Mouse (Mus musculus) limb, embryonic 11.5 days (tissue): ENCODE data around the gene Podnl1. TPM values are rescaled to one million over a fixed set of nuclear protein-coding genes. Genes with fewer than 3 reads are reported as not detected.

Experiments
- ATAC-seq: fragments of 200-750 bp; cut with Nextera tagmentation; 2 replicates; pipeline ENCODE4 v1.8.0; 2017; ENCODE audit warnings: low read depth; ENCODE audit not compliant: insufficient number of reproducible peaks, low FRiP score, low TSS enrichment
- DNase-seq: peaks from one replicate; pipeline ENCODE4 v3.0.0-alpha.2; 2015; ENCODE audit warnings: low spot score
- H3K27ac ChIP-seq: fragments of 300-500 bp; sonication (generic); replicated peaks from 2 replicates; pipeline ENCODE4 v1.5.1; 2014; ENCODE audit warnings: low read depth, mild to moderate bottlenecking, low read length
- H3K27me3 ChIP-seq: fragments of 300-500 bp; sonication (generic); 2 replicates; pipeline ENCODE4 v1.6.1; 2014; ENCODE audit warnings: mild to moderate bottlenecking, low read length, mixed read lengths; ENCODE audit not compliant: control insufficient read depth, insufficient read depth
- H3K36me3 ChIP-seq: fragments of 300-500 bp; sonication (generic); 2 replicates; pipeline ENCODE4 v1.6.1; 2014; ENCODE audit warnings: mild to moderate bottlenecking, low read length, moderate library complexity, mixed read lengths; ENCODE audit not compliant: control insufficient read depth, insufficient read depth
- H3K4me1 ChIP-seq: fragments of 300-500 bp; sonication (generic); 2 replicates; pipeline ENCODE4 v1.6.1; 2014; ENCODE audit warnings: low read length, mixed read lengths; ENCODE audit not compliant: control insufficient read depth, insufficient read depth
- H3K4me2 ChIP-seq: fragments of 300-500 bp; sonication (generic); 2 replicates; pipeline ENCODE4 v1.6.1; 2014; ENCODE audit warnings: low read depth, mild to moderate bottlenecking, moderate library complexity; ENCODE audit not compliant: severe bottlenecking
- H3K4me3 ChIP-seq: fragments of 300-500 bp; sonication (generic); 2 replicates; pipeline ENCODE4 v1.5.1; 2014; ENCODE audit warnings: low read depth, low read length
- H3K9ac ChIP-seq: fragments of 300-500 bp; sonication (generic); 2 replicates; pipeline ENCODE4 v1.6.1; 2014; ENCODE audit warnings: mild to moderate bottlenecking, low read length
- H3K9me3 ChIP-seq: fragments of 300-500 bp; sonication (generic); 2 replicates; pipeline ENCODE4 v1.6.1; 2016; ENCODE audit warnings: low read length; ENCODE audit not compliant: control insufficient read depth
- WGBS: fragments of 180-500 bp; shearing (Covaris S2); extraction: QIAGEN DNeasy Blood & Tissue Kit; methylation state at CpG from one replicate; pipeline ENCODE4 v1.1.7; 2014; 5-methylcytosine and 5-hydroxymethylcytosine counted together
- polyA plus RNA-seq: library from polyadenylated mRNA; unstranded; fragments of >200 nt; fragmentation: Nextera tagmentation; extraction: Ambion mirVana; gene quantifications from 2 replicates; pipeline ENCODE4 v1.2.1, GENCODE M21; 2014

Gene Podnl1
- polyA plus RNA-seq, 1 experiment from 2014 or later = 0.17 TPM

DNA sequence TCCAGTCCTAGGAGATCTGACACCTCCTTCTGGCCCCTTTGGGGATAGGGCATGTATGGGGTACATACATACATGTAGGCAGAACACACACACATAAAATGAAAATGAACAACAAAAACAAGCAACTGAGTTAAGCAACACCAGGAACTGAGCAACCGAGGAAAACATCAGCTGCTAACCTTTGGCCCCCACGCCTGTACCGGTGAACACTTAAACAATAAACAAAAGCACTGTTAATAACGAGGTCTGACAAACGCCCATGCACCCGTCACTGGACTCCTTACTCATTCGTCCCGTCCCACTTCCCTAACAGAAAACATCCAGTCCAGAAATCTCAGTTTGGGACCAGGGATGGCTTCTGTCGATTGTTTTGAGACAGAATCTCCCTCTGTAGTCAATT, 36.5 kb upstream of the Podnl1 start:
- Histone ChIP-seq H3K36me3 (peaks cover 27% of the 10 kb centered on the region), H3K9ac (no peak overlapping the region), H3K4me2 (no peak overlapping the region), H3K27ac (no peak overlapping the region), H3K4me1 (peaks cover 3% of the 10 kb centered on the region; the same call in 1 of the 2 replicates), H3K27me3 (no peaks in the 10 kb centered on the region), H3K9me3 (no peaks in the 10 kb centered on the region), H3K4me3 (no peak overlapping the region)
- no peak for DNase-seq
- no peak for ATAC-seq
- WGBS = 74% methylated on average over 9 of the region's 9 CpGs

DNA sequence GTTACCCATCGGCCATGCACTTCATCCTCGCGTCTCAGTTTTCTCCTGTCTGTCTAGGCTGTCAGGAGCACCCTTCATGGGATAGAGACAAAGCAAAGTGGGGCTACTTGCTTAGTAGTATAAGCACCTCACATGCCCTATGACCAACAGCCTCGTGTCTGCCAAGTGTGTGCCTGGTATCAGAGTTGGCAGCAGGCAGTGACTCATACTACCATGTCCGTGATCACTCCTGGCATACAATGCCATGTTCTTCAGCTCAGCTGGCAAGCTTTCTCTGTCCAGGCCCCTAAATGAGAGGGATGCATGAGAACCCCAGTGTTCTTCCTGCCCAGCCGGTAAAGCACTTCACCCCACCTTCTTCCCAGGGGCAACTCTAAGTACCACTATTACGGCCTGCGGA, 35.2 kb upstream of the Podnl1 start:
- Histone ChIP-seq H3K27ac (no peak overlapping the region), H3K36me3 (peaks cover 31% of the 10 kb centered on the region), H3K27me3 (no peaks in the 10 kb centered on the region), H3K4me1 (no peaks in the 10 kb centered on the region), H3K9ac (no peak overlapping the region), H3K4me3 (no peak overlapping the region), H3K4me2 (no peak overlapping the region), H3K9me3 (no peaks in the 10 kb centered on the region)
- DNase-seq (no peak), ATAC-seq (no peak)
- WGBS = 92% methylated on average over 8 of the region's 8 CpGs

DNA sequence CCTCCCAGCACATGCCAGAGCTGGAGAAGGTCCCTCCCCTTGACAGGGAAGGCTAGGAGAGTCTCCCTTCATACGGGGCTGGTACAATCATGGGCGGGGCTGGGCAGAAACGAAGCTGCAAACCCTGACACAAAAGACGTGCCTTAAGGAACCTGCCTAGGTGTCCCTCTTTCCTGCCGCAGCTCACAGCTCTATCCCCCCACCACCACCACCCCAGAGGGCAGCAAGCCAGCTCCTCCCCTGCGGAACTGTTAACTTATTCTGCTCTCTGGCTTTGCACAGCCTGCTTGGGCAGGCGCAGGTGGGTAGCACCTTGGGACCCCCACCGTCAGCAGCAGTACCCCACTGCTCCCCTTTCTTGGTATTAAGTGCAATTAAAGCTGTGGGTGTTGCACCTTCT, 29.7 kb upstream of the Podnl1 start:
- WGBS = 81% methylated on average over 8 of the region's 8 CpGs
- H3K4me1 ChIP-seq = no peaks in the 10 kb centered on the region
- peaks cover 47% of the 10 kb centered on the region for H3K36me3 ChIP-seq
- no peak for DNase-seq
- no peak for ATAC-seq
- H3K9ac ChIP-seq = no peak overlapping the region
- no peak overlapping the region for H3K27ac ChIP-seq
- H3K4me2 ChIP-seq = no peak overlapping the region
- no peaks in the 10 kb centered on the region for H3K9me3 ChIP-seq
- H3K4me3 ChIP-seq = no peak overlapping the region
- no peaks in the 10 kb centered on the region for H3K27me3 ChIP-seq

DNA sequence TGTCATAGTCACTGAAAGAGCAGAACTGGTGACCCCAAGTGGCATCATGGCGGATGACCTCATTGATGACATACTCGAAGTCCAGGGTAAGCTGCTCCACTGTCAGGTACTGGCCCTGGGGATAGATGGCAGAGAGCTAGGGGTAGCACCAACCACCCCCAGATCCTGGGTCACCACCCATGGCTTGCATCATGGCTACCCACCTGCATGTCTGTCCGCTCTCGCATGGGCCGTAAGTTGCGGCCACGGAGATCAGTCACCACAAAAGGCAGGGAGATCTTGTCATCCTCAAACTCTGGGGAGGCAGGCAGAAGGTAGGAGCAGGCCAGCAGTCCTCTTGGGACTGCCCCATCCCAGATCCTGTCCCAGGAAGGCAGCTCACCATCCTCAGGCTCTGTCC, 27.4 kb upstream of the Podnl1 start:
- H3K4me1 ChIP-seq = peaks cover 6% of the 10 kb centered on the region
- DNase-seq (no peak), ATAC-seq (no peak)
- H3K9ac ChIP-seq = no peak overlapping the region
- no peak overlapping the region for H3K4me2 ChIP-seq
- no peaks in the 10 kb centered on the region for H3K27me3 ChIP-seq
- WGBS = 95% methylated on average over 7 of the region's 7 CpGs
- H3K27ac ChIP-seq = no peak overlapping the region
- peaks cover 48% of the 10 kb centered on the region for H3K36me3 ChIP-seq
- no peaks in the 10 kb centered on the region for H3K9me3 ChIP-seq
- H3K4me3 ChIP-seq = no peak overlapping the region

DNA sequence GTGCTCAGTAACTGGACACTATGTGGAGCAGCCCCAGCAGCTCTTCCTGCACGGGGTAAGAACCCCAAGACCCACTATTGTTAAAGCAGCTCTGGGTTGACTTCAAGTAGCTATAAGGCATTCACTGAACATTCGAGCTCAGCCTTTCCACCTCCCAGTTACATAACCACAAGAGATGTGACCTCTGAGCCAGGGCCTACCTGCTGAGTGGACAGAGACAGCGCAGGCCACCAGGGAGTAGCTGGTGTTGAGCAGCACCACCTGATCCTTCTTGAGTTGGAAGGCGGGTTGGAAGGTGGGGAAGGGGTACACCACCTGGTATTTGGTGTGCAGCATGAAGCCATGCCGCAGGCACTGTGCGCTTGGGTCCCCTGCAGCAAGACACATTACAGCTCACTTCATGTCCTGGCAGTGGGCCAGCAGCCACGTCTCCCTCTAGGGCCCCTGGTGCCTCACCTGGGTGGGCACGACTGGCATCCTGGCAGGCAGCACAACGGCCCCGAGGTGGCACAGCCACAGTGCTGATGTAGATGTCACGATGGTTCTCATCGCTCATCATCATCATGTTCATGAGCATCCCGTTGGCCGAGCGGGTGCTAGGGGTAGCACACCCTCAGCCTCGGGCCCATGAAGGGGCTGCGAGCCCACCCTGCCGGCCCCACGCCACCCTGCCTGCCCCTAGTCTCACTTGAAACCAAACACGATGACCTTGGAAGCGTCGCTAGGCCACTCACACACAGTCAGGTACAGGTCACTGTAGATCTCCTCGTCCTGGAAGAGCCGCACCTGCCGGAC, 24.1 kb upstream of the Podnl1 start:
- WGBS = 96% methylated on average over 25 of the region's 25 CpGs

DNA sequence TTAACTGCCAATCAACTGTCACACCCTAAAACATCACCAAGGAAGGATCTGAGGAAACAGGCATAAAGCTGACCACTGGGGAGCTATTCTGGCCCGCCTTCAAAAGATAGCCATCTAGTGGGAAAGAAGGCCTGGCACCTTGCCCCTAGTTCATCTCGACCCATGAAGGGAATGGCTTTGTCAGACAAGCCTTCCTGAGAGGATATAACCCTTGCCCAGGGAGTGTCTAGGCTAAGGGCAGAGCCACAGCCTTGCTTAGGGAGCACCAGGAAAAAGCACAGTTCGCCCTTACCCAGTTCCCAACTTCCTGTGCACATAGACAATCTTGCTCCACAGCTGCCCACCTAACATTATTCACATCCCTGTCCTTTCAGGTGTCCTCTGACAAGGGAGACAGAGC, 22.2 kb upstream of the Podnl1 start:
- ATAC-seq = no peak
- Histone ChIP-seq H3K4me3 (peak overlapping the region; percentile 65), H3K27ac (0 out of 2 replicates have a peak overlapping the region, but pooled peaks have one; percentile 8), H3K4me2 (peak overlapping the region; percentile 88), H3K27me3 (no peaks in the 10 kb centered on the region), H3K4me1 (peaks cover 19% of the 10 kb centered on the region), H3K36me3 (peaks cover 15% of the 10 kb centered on the region), H3K9ac (peak overlapping the region; percentile 62), H3K9me3 (no peaks in the 10 kb centered on the region)
- no peak for DNase-seq
- WGBS = 68% methylated on average over 3 of the region's 3 CpGs

More for the DNA sequence above, 24.1 kb upstream of the Podnl1 start:
- H3K4me2 ChIP-seq = no peak overlapping the region
- ATAC-seq = no peak
- no peak overlapping the region for H3K4me3 ChIP-seq
- peaks cover 31% of the 10 kb centered on the region for H3K36me3 ChIP-seq
- no peak overlapping the region; the same call in 1 of the 2 replicates for H3K9ac ChIP-seq
- H3K27me3 ChIP-seq = no peaks in the 10 kb centered on the region
- no peaks in the 10 kb centered on the region for H3K9me3 ChIP-seq
- H3K4me1 ChIP-seq = peaks cover 19% of the 10 kb centered on the region
- DNase-seq = no peak
- no peak overlapping the region for H3K27ac ChIP-seq

DNA sequence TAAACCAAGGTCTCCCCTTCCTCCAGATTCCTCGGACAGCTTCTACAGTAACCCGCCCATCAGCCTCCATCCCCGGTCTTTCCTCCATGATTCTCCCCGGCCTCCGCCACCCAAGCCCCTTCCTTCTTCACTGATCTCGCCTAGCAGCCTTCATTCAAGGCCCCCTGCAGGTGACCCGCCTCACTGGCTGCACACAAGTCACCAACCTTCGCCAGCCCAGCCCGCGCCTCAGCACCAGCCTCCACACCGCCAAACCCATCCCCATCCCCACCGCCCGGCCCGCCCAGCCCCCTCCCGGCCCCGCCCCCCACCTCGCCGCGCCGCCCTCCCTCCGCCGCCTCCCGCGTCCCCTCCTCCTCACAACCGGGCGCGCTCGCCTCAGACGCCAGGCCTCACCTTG, 21.6 kb upstream of the Podnl1 start:
- Histone ChIP-seq H3K27ac (peak overlapping the region; percentile 76; the same call in 1 of the 2 replicates), H3K4me1 (peaks cover 19% of the 10 kb centered on the region), H3K27me3 (no peaks in the 10 kb centered on the region), H3K4me2 (peak overlapping the region; percentile 88), H3K9ac (peak overlapping the region; percentile 87), H3K9me3 (no peaks in the 10 kb centered on the region), H3K36me3 (peaks cover 12% of the 10 kb centered on the region), H3K4me3 (peak overlapping the region; percentile 65)
- DNase-seq = peak; percentile 86
- 0% methylated on average over 16 of the region's 29 CpGs for WGBS
- peak; percentile 75 for ATAC-seq

DNA sequence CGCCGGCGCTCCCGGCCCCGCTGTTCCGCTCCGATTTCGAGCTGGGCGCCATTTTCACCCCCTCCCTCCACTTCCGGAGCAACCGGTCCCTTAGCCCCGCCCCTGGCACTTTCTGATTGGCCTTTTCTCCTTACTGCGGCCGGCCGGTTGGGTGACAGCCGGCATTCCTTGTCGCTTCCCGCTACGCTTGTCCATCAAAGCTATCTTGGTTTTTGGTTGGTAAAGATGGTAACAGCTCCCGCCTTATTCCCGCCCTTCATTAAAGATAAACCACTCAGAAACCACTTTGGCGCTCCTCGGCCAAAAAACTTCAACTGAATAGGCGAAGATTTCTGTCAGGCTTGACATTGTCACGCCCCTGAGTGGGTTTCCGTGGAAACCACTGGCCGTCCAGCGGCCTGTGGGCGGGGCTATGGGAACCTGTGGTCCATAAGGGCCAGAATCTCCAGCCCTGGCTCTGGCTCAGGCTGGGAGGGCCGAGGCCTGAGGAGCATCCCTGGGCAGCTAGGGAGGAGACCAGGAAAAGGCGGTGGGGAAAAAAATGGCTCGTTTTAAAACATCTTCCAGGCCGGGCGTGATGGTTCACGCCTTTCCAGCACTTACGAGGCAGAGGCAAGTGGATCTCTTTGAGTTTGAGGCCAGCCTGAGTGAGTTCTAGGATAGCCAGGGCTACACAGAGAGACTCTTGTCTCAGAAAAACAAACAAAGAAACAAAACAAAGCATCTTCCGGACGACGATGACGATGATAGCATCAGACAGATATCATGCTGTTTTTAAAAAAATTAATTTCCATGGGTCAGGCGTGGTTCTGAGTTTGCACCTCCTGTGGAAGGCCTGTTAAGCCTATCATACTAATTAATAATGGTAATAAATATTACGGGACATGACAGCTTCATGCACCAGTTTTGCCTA, 20.8 kb upstream of the Podnl1 start, which contains the start of gene Dcaf15:
Gene Dcaf15, minus strand, starts transcription at position 72 of the 913 bp plus-strand sequence.
- peak within 1 kb of the TSS; percentile 65 for H3K4me3 ChIP-seq
- WGBS = 8% methylated on average over 41 of the region's 42 CpGs
- ATAC-seq = peak; percentile 96

More for the DNA sequence above, 20.8 kb upstream of the Podnl1 start, which contains the start of gene Dcaf15:
- Histone ChIP-seq H3K9me3 (no peaks in the 10 kb centered on the region), H3K36me3 (peaks cover 10% of the 10 kb centered on the region), H3K27ac (peak within 1 kb of the TSS; percentile 76; the same call in 1 of the 2 replicates), H3K4me1 (peaks cover 19% of the 10 kb centered on the region), H3K9ac (peak within 1 kb of the TSS; percentile 87), H3K27me3 (no peaks in the 10 kb centered on the region), H3K4me2 (peak within 1 kb of the TSS; percentile 88)
- peak; percentile 98 for DNase-seq
